In the genomic region with DNA sequence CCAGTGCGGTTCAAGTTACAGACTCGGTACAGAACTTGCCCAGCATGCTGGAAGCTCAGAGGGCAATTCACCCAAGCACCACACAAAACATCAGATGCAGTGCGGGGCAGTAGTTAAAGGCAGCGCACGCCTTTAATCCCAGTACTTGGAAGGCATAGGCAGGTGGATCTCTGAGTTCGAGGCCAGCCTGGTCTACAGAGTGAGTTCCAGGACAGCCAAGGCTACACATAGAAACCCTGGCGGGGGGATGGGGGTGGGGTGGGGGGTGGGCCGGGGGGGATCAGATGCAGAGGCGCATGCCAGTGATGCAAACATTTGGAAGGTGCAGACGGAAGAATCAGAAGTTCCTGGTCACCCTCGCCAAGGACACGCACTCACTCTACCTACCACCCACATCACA, we compare ENCODE assay signal across 8 mouse cellular contexts. TPM values are rescaled to one million over a fixed set of nuclear protein-coding genes. Genes with fewer than 3 reads are reported as not detected.
DNase-seq lines count a peak whose midpoint lies in the region; ATAC-seq and TF ChIP-seq lines count a peak whose summit lies in the region.

No protein-coding gene starts in this region.

- DNase-seq in heart, adult 8-10 months (ENCODE audit: low spot score): no peak
- DNase-seq in midbrain, embryonic 10.5 days (ENCODE audit: low spot score): no peak
- DNase-seq in Muller cell, postnatal 12 days (ENCODE audit: inconsistent ontology term): no peak
- no peak for DNase-seq in layer of hippocampus, postnatal 14 days (ENCODE audit: low spot score in 2 of 2)
- no peak for DNase-seq in cerebellum, adult 11-12 months

- H3K9me3 ChIP-seq in heart, embryonic 12.5 days (replicated peaks): peaks cover 18% of the 10 kb centered on the region
- H3K9me3 ChIP-seq in hindbrain, embryonic 12.5 days (replicated peaks): peaks cover 13% of the 10 kb centered on the region
- peaks cover 17% of the 10 kb centered on the region; the same call in 1 of the 2 replicates for H3K9me3 ChIP-seq in midbrain, embryonic 10.5 days (replicated peaks)

- peak overlapping the region; percentile 84 for H3K4me3 ChIP-seq in heart, embryonic 12.5 days
- peak overlapping the region; percentile 39 for H3K4me3 ChIP-seq in bone marrow, adult 2 months (replicated peaks; ENCODE audit: control insufficient read depth, low read depth, low read length)
- H3K4me3 ChIP-seq in hindbrain, embryonic 12.5 days: peak overlapping the region; percentile 91
- H3K4me3 ChIP-seq in midbrain, embryonic 10.5 days: peak overlapping the region; percentile 70

- peak overlapping the region; percentile 65 for H3K9ac ChIP-seq in heart, embryonic 12.5 days
- H3K9ac ChIP-seq in hindbrain, embryonic 12.5 days: peak overlapping the region; percentile 91; the same call in 1 of the 2 replicates

- TF ChIP-seq CTCF in bone marrow, adult 2 months (IDR thresholded peaks at IDR 0.05; ENCODE audit: control insufficient read depth, insufficient read depth, low read length): no peak

- no peak for TF ChIP-seq POLR2A in bone marrow, adult 2 months (IDR thresholded peaks at IDR 0.05; ENCODE audit: borderline replicate concordance, control insufficient read depth, low read depth, low read length)

- WGBS in heart, embryonic 12.5 days: 14% methylated on average over 12 of the region's 12 CpGs
- 33% methylated on average over 12 of the region's 12 CpGs for WGBS in bone marrow, adult 2 months
- WGBS in hindbrain, embryonic 12.5 days: 19% methylated on average over 12 of the region's 12 CpGs
- WGBS in midbrain, embryonic 10.5 days: 26% methylated on average over 12 of the region's 12 CpGs

- peak overlapping the region; percentile 76 for H3K27ac ChIP-seq in heart, embryonic 12.5 days (ENCODE audit: poor library complexity, severe bottlenecking)
- H3K27ac ChIP-seq in bone marrow, adult 2 months (ENCODE audit: control insufficient read depth, insufficient read depth, low read depth, low read length, poor library complexity): no peak overlapping the region
- no peak overlapping the region for H3K27ac ChIP-seq in hindbrain, embryonic 12.5 days
- H3K27ac ChIP-seq in midbrain, embryonic 10.5 days (replicated peaks): peak overlapping the region; percentile 79

- H3K4me2 ChIP-seq in heart, embryonic 12.5 days: peak overlapping the region; percentile 92
- H3K4me2 ChIP-seq in hindbrain, embryonic 12.5 days (replicated peaks): peak overlapping the region; percentile 95

- peaks cover 15% of the 10 kb centered on the region for H3K4me1 ChIP-seq in heart, embryonic 12.5 days (replicated peaks)
- peaks cover 1% of the 10 kb centered on the region; the same call in 1 of the 2 replicates for H3K4me1 ChIP-seq in bone marrow, adult 2 months (ENCODE audit: control insufficient read depth, insufficient read depth, low read length)
- H3K4me1 ChIP-seq in hindbrain, embryonic 12.5 days: peaks cover 19% of the 10 kb centered on the region
- H3K4me1 ChIP-seq in midbrain, embryonic 10.5 days: peaks cover 23% of the 10 kb centered on the region

- ATAC-seq in heart, embryonic 12.5 days (ENCODE audit: insufficient number of reproducible peaks, low FRiP score): no peak
- ATAC-seq in hindbrain, embryonic 12.5 days (ENCODE audit: low FRiP score): no peak

- H3K36me3 ChIP-seq in heart, embryonic 12.5 days: peaks cover 18% of the 10 kb centered on the region
- H3K36me3 ChIP-seq in hindbrain, embryonic 12.5 days: peaks cover 18% of the 10 kb centered on the region
- H3K36me3 ChIP-seq in midbrain, embryonic 10.5 days: peaks cover 24% of the 10 kb centered on the region

- 0 out of 2 replicates have a peak, but pooled peaks cover 7% of the 10 kb centered on the region for H3K27me3 ChIP-seq in heart, embryonic 12.5 days (replicated peaks)
- peaks cover 10% of the 10 kb centered on the region; the same call in 1 of the 2 replicates for H3K27me3 ChIP-seq in hindbrain, embryonic 12.5 days
- H3K27me3 ChIP-seq in midbrain, embryonic 10.5 days (ENCODE audit: low read depth, poor library complexity, severe bottlenecking): peaks cover 11% of the 10 kb centered on the region; the same call in 1 of the 2 replicates

RNA-seq across cellular contexts. Expression of gene Tmem120a, which starts 0.5 kb away (rescaled TPM):
- 34.5 and 35.8 TPM in 2 replicates for polyA plus RNA-seq in heart, embryonic 12.5 days (2016; fragmentation: Nextera tagmentation; extraction: Ambion mirVana)
- total RNA-seq in heart, adult 8-10 months (2022): 10 to 100 TPM; 14.9 to 19.0 (median 16.7) TPM
- 19.0 and 74.1 TPM in 2 replicates for polyA plus RNA-seq in bone marrow, adult 2 months (2011; ENCODE audit: insufficient read depth, insufficient read length, low replicate concordance, missing spikeins)
- polyA plus RNA-seq in hindbrain, embryonic 12.5 days (2016; fragmentation: Nextera tagmentation; extraction: Ambion mirVana): 61.0 and 65.0 TPM in 2 replicates
- 64.1 and 65.9 TPM in 2 replicates for polyA plus RNA-seq in midbrain, embryonic 10.5 days (2016; fragmentation: Nextera tagmentation; extraction: Ambion mirVana)
- total RNA-seq in layer of hippocampus, postnatal 14 days (2021): 10 to 100 TPM; 13.7 to 15.6 TPM

RNA-seq across cellular contexts. Expression of gene Styxl1, which starts 33.4 kb away (rescaled TPM):
- not detected in 2 replicates for polyA plus RNA-seq in heart, embryonic 12.5 days (2016; fragmentation: Nextera tagmentation; extraction: Ambion mirVana)
- not detected for total RNA-seq in heart, adult 8-10 months (2022)
- 1.8 and 2.3 TPM in 2 replicates for polyA plus RNA-seq in bone marrow, adult 2 months (2011; ENCODE audit: insufficient read depth, insufficient read length, low replicate concordance, missing spikeins)
- polyA plus RNA-seq in hindbrain, embryonic 12.5 days (2016; fragmentation: Nextera tagmentation; extraction: Ambion mirVana): 0.68 TPM in 1 of 2 replicates, not detected in the other
- polyA plus RNA-seq in midbrain, embryonic 10.5 days (2016; fragmentation: Nextera tagmentation; extraction: Ambion mirVana): 0.41 TPM in 1 of 2 replicates, not detected in the other
- under 1 TPM in 1 of 2 experiments, not detected in 1; 0.44 TPM for total RNA-seq in layer of hippocampus, postnatal 14 days (2021)

RNA-seq across cellular contexts. Expression of gene Mdh2, which starts 33.5 kb away (rescaled TPM):
- polyA plus RNA-seq in heart, embryonic 12.5 days (2016; fragmentation: Nextera tagmentation; extraction: Ambion mirVana): 950 TPM in 2 replicates
- 1,000 to 10,000 TPM; 1,906 to 1,974 (median 1,950) TPM for total RNA-seq in heart, adult 8-10 months (2022)
- 109 and 132 TPM in 2 replicates for polyA plus RNA-seq in bone marrow, adult 2 months (2011; ENCODE audit: insufficient read depth, insufficient read length, low replicate concordance, missing spikeins)
- 530 and 539 TPM in 2 replicates for polyA plus RNA-seq in hindbrain, embryonic 12.5 days (2016; fragmentation: Nextera tagmentation; extraction: Ambion mirVana)
- polyA plus RNA-seq in midbrain, embryonic 10.5 days (2016; fragmentation: Nextera tagmentation; extraction: Ambion mirVana): 616 and 619 TPM in 2 replicates
- total RNA-seq in layer of hippocampus, postnatal 14 days (2021): 100 to 1,000 TPM; 463 to 479 TPM

Comparison
In these comparisons a context has a peak if more than half of its experiments do, and no peak if none do; other contexts are left out.
1. H3K27ac ChIP-seq: peak in heart, embryonic 12.5 days (single experiment) and midbrain, embryonic 10.5 days (single experiment); none in bone marrow, adult 2 months (single experiment) and hindbrain, embryonic 12.5 days (single experiment).
2. H3K4me3 ChIP-seq: peak in every context shown above with its lines; median percentile 91 in hindbrain, embryonic 12.5 days; 84 in heart, embryonic 12.5 days; 70 in midbrain, embryonic 10.5 days; 39 in bone marrow, adult 2 months.